Mouse (Mus musculus) intestine, embryonic 16.5 days (tissue): ENCODE data around the gene Fasn. TPM values are rescaled to one million over a fixed set of nuclear protein-coding genes. Genes with fewer than 3 reads are reported as not detected.
"Not testable (repeated sequence)": the region's sequence is repeated elsewhere in the genome, so short reads cannot be mapped to it uniquely, and the experiment has no call there.

Experiments
- ATAC-seq: fragments of 200-750 bp; cut with Nextera tagmentation; 2 replicates; pipeline ENCODE4 v1.8.0; 2017; ENCODE audit warnings: moderate TSS enrichment, moderate library complexity
- H3K27ac ChIP-seq: fragments of 300-500 bp; sonication (generic); 2 replicates; pipeline ENCODE4 v1.5.1; 2014; ENCODE audit warnings: mild to moderate bottlenecking, low read length
- H3K27me3 ChIP-seq: fragments of 300-500 bp; sonication (generic); replicated peaks from 2 replicates; pipeline ENCODE4 v1.6.1; 2014; ENCODE audit warnings: low read length, control low read depth, mixed read lengths; ENCODE audit not compliant: control insufficient read depth, insufficient read depth
- H3K36me3 ChIP-seq: fragments of 300-500 bp; sonication (generic); 2 replicates; pipeline ENCODE4 v1.6.1; 2014; ENCODE audit warnings: low read length, control low read depth; ENCODE audit not compliant: control insufficient read depth, insufficient read depth
- H3K4me1 ChIP-seq: fragments of 300-500 bp; sonication (generic); 2 replicates; pipeline ENCODE4 v1.6.1; 2014; ENCODE audit warnings: low read length, control low read depth, mixed read lengths; ENCODE audit not compliant: control insufficient read depth, insufficient read depth
- H3K4me2 ChIP-seq: fragments of 300-500 bp; sonication (generic); 2 replicates; pipeline ENCODE4 v1.6.1; 2014; ENCODE audit warnings: low read depth, low read length, control low read depth
- H3K4me3 ChIP-seq: fragments of 300-500 bp; sonication (generic); 2 replicates; pipeline ENCODE4 v1.5.1; 2014; ENCODE audit warnings: mild to moderate bottlenecking, low read length
- H3K9ac ChIP-seq: fragments of 300-500 bp; sonication (generic); 2 replicates; pipeline ENCODE4 v1.6.1; 2014; ENCODE audit warnings: low read depth, low read length
- H3K9me3 ChIP-seq: fragments of 300-500 bp; sonication (generic); 2 replicates; pipeline ENCODE4 v1.6.1; 2016; ENCODE audit warnings: low read length, control low read depth; ENCODE audit not compliant: control insufficient read depth
- WGBS: fragments of 180-500 bp; shearing (Covaris S2); extraction: QIAGEN DNeasy Blood & Tissue Kit; methylation state at CpG from one replicate; pipeline ENCODE4 v1.1.7; 2014; 5-methylcytosine and 5-hydroxymethylcytosine counted together
- polyA plus RNA-seq: library from polyadenylated mRNA; unstranded; fragments of >200 nt; fragmentation: Nextera tagmentation; extraction: Ambion mirVana; gene quantifications from 2 replicates; pipeline ENCODE4 v1.2.1, GENCODE M21; 2015

Gene Fasn
- polyA plus RNA-seq, 1 experiment from 2014 or later, result 42.0 TPM

- H3K27ac ChIP-seq, result no peak overlapping the region
- no peak overlapping the region for H3K9ac ChIP-seq
- 0 out of 2 replicates have a peak, but pooled peaks cover 3% of the 10 kb centered on the region for H3K4me1 ChIP-seq
- no peak overlapping the region for H3K4me2 ChIP-seq
- H3K9me3 ChIP-seq, result no peaks in the 10 kb centered on the region
- 86% methylated on average over 7 of the region's 7 CpGs for WGBS
- ATAC-seq, result no peak
- no peaks in the 10 kb centered on the region for H3K27me3 ChIP-seq
- H3K36me3 ChIP-seq, result no peaks in the 10 kb centered on the region
- no peak overlapping the region for H3K4me3 ChIP-seq
Measured at GRCm38 (mm10) chr11:120773463-120774190, 50.7 kb downstream of the Fasn start.

- no peaks in the 10 kb centered on the region for H3K27me3 ChIP-seq
Measured at GRCm38 (mm10) chr11:120772749-120773148, 51.6 kb downstream of the Fasn start.

GRCm38 (mm10) chr11:120768206-120768605 lies 56.1 kb downstream of the Fasn start:
- Histone ChIP-seq H3K9me3 (no peaks in the 10 kb centered on the region), H3K27ac (peak overlapping the region; percentile 46), H3K27me3 (no peaks in the 10 kb centered on the region), H3K9ac (no peak overlapping the region), H3K4me3 (no peak overlapping the region), H3K36me3 (no peaks in the 10 kb centered on the region), H3K4me2 (no peak overlapping the region), H3K4me1 (peaks cover 2% of the 10 kb centered on the region; the same call in 1 of the 2 replicates)
- 79% methylated on average over 1 of the region's 1 CpGs for WGBS
- ATAC-seq, result peak; percentile 87

More at GRCm38 (mm10) chr11:120772749-120773148, 51.6 kb downstream of the Fasn start:
- Histone ChIP-seq H3K27ac (no peak overlapping the region), H3K36me3 (no peaks in the 10 kb centered on the region), H3K9ac (no peak overlapping the region), H3K4me3 (no peak overlapping the region), H3K4me2 (no peak overlapping the region), H3K4me1 (peaks cover 5% of the 10 kb centered on the region; the same call in 1 of the 2 replicates), H3K9me3 (no peaks in the 10 kb centered on the region)
- ATAC-seq, result no peak
- WGBS, result 84% methylated on average over 3 of the region's 3 CpGs

GRCm38 (mm10) chr11:120767023-120767422 lies 57.3 kb downstream of the Fasn start:
- not testable (repeated sequence) for H3K4me2 ChIP-seq, H3K9ac ChIP-seq, H3K4me3 ChIP-seq, H3K9me3 ChIP-seq, H3K27ac ChIP-seq, H3K4me1 ChIP-seq, H3K27me3 ChIP-seq, ATAC-seq, H3K36me3 ChIP-seq
- 75% methylated on average over 4 of the region's 7 CpGs for WGBS

GRCm38 (mm10) chr11:120763121-120763999 lies 61.0 kb downstream of the Fasn start:
- H3K4me3 ChIP-seq, H3K4me1 ChIP-seq, H3K9me3 ChIP-seq, H3K36me3 ChIP-seq, H3K27me3 ChIP-seq: not testable (repeated sequence)
- Histone ChIP-seq H3K4me2 (peak overlapping the region; percentile 21), H3K9ac (peak overlapping the region; percentile 45; the same call in 1 of the 2 replicates), H3K27ac (peak overlapping the region; percentile 97)
- 24% methylated on average over 5 of the region's 23 CpGs for WGBS
- ATAC-seq, result peak; percentile 62

GRCm38 (mm10) chr11:120762672-120763041 lies 61.7 kb downstream of the Fasn start, which contains the start of gene Hmga1b:
Gene Hmga1b, plus strand, starts transcription at chr11:120762794.
- not testable (repeated sequence) for H3K4me1 ChIP-seq, H3K36me3 ChIP-seq, H3K27me3 ChIP-seq, H3K4me3 ChIP-seq
- peak; percentile 88 for ATAC-seq
- H3K27ac ChIP-seq, result peak within 1 kb of the TSS; percentile 97
- whole genome bisulfite sequencing, result 10% methylated on average over 14 of the region's 14 CpGs
- peak within 1 kb of the TSS; percentile 54 for H3K9ac ChIP-seq
- peaks cover 13% of the 10 kb centered on the region for H3K9me3 ChIP-seq
- H3K4me2 ChIP-seq, result peak within 1 kb of the TSS; percentile 21

GRCm38 (mm10) chr11:120761811-120762671 lies 62.3 kb downstream of the Fasn start:
- Histone ChIP-seq H3K27me3 (0 out of 2 replicates have a peak, but pooled peaks cover 2% of the 10 kb centered on the region), H3K9me3 (peaks cover 15% of the 10 kb centered on the region), H3K9ac (peak overlapping the region; percentile 54), H3K27ac (peak overlapping the region; percentile 97), H3K4me3 (no peak overlapping the region), H3K4me2 (peak overlapping the region; percentile 21), H3K4me1 (no peaks in the 10 kb centered on the region), H3K36me3 (no peaks in the 10 kb centered on the region)
- ATAC-seq, result peak; percentile 91
- WGBS, result 57% methylated on average over 14 of the region's 14 CpGs

GRCm38 (mm10) chr11:120760236-120760635 lies 64.1 kb downstream of the Fasn start:
- 0 out of 2 replicates have a peak, but pooled peaks cover 2% of the 10 kb centered on the region for H3K27me3 ChIP-seq
- ATAC-seq, result no peak
- H3K27ac ChIP-seq, result no peak overlapping the region
- no peak overlapping the region for H3K9ac ChIP-seq
- H3K4me3 ChIP-seq, result no peak overlapping the region
- H3K4me1 ChIP-seq, result no peaks in the 10 kb centered on the region
- 82% methylated on average over 9 of the region's 9 CpGs for whole genome bisulfite sequencing
- H3K4me2 ChIP-seq, result no peak overlapping the region
- H3K36me3 ChIP-seq, result no peaks in the 10 kb centered on the region
- peaks cover 15% of the 10 kb centered on the region for H3K9me3 ChIP-seq
